Mouse (Mus musculus) frontal cortex, postnatal 10 days (tissue): ENCODE measurements around the gene Gm20388.

Source experiments
- DNase-seq, 2 experiments: peaks; one replicate each; pipeline ENCODE4 v3.0.0; 2022; ENCODE audit warnings: low spot score in 2 of 2, mixed read lengths in 1 of 2

The Gm20388 gene

DNA sequence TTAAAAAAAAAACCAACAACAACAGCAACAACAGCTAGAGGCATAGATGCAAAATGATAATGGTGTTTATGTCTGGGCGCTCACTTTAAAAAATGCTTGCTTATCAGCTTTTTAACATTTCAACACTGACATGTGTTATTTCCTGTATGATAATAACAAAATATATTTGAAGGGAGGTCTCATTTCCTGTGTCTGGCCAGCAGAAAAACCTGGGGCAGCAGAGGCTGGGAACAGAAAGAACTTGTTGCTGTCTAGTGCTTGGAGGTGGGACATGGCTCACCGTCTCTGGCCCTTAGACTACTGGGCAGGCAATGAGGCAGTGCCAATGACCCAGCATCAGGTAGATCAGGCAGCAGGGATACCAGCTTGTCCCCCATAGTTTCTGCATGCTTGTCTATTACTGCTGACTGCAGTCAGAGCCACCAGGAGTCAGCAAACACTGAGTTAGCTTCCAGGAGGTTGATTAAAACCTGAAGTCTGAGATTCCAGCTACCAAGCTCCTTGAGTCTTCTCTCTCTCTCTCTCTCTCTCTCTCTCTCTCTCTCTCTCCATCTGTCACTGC is 3203.3 kb downstream of the Gm20388 start:
- no peak for DNase-seq

DNA sequence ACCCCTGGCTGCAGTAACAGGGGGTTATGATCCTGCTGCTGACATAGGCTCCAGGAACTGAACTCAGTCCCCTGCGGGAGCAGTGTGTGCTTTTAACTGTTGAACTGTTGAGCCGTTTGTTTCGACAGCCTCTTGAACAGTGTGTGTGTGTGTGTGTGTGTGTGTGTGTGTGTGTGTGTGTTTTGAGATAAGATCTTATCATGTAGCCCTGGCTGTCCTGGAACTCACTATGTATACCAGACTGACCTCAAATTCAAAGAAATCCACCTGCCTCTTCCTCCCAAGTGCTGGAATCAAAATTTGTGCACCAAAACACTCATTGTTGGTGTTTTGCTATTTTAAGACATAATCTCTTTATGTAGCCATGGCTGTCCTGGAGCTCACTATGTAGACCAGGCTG is 3204.0 kb downstream of the Gm20388 start:
- no peak for DNase-seq

DNA sequence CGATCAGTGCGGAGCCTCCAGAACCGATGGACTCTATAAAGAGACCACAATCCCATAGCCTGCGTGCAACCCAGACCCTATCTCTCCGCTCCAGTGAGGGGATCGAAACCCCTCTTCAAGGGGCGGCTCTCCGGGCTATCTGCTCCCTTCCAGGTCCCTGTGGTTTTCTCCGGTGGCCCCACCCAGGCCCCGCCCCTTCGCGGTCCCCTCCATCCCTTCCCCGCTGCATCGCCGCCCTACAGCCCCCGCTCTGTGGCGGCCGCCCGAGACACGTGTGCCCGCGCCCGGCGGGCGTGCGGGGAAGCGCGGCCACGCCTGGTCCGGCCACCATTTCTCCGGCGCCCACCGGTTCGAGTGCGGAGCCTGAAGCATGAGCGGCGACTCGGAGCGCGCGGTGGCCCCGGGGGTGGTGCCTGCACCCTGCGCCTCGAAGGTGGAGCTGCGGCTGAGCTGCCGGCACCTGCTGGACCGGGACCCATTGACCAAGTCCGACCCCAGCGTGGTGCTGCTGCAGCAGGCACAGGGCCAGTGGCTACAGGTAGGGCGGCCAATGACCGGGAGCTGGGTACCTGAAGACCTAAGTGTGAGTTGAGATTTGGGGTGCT is 3206.6 kb downstream of the Gm20388 start, which contains the start of gene Cpne7:
Gene Cpne7 (plus strand): TSS at position 248 of the 605 bp plus-strand sequence.
- no peak for DNase-seq

DNA sequence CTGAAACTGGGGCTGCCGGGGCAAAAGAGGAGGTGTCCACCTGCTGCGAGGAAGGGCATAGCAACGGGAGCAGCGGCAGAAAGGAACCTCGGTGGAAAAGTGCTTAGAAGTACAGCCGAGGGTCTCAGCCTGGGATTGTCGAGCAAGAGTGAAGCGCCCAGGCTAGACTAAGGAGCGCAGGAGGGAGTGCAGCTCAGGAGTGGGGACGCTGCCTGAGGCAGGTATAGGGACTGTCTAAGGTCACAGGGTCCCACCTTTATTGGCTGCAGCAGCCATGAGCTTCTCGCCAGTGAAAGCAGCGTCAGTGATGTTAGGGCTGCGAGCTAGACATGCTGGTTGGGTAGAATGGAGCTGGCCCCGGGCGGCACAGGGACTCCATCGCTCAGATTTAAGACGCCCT is 3207.1 kb downstream of the Gm20388 start:
- no peak for DNase-seq

DNA sequence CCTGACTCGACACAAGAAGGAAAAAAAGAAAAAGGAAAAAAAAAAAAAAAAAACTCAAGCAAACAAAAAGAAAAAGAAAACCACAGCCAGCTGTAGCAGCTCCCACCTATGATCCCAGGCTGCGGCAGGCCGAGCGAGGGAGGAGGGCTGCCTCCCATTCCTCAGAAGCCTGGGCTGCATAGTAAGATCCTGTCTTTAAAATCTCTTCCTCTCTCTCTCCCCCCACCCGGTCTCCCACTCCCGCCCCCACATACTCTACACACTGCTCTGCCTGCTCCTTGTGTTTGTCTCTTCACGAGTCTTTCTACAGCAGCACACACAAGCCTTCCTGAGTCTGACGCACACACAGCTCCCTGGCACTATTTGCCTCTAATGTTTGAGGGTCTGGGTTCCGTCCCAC is 3211.4 kb downstream of the Gm20388 start:
- no peak for DNase-seq

DNA sequence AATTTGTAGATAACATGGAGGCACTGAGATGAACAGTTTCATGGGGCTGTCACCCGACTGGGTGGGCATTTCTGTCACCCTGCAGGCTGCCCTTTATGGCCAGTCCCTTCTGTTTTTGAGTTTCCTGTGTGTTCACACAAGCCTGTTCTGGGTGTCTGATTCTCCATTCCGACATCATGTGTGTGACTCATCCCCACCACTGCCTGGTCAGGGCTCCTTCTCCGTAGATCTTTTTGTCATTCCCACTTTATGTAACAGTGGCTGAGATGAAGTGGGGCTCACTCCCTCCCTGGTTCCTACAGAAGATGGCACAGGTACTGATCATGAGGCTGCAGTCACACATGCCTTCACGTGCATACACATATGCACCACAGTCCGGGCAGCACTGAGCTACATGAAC is 3212.0 kb downstream of the Gm20388 start:
- no peak for DNase-seq

DNA sequence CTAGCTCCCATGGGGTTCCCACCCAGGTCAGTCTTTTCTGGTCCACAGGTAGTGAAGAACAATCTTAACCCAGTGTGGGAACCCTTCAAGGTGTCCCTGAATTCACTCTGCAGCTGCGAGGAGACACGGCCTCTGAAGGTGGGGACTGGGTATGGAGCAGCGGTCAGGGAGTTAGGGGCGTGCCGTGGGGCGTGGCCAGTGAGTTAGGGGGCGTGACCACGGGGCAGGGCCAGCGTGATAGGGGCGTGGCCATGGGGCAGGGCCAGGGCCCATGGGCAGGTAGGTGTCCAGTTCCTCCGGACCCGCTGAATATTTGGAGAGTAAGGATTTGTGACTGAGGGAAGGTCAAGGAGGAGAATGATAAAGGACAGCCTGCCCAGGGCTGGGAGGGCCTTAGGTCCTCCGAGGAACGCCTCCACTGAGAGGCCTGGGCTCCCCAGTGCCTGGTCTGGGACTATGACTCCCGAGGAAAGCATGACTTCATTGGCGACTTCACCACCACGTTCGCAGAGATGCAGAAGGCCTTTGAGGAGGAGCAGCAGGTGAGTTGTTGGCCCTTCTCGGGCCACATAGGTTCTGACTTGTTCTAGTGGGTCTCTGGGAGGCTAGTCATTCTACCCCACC is 3215.7 kb downstream of the Gm20388 start:
- DNase-seq: no peak

DNA sequence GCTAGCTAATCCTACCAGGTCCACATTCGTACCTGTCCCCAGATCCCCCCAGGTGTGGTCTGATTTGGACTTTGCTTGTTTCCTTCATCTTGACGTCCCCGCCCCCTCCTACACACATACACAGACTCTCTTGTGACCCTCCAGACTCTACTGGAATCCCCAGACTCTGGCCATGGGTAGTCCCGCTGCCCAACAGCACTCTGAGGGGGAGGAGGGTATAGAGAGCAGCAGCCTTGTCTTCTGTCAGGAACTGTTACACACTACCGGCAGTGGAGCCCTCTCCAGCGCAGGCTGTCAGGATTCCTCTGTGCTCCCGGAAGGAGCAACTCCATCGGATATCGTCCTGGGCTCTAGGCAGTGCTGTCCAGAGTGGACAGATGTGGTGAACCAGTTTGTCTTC is 3220.4 kb downstream of the Gm20388 start:
- DNase-seq: no peak

DNA sequence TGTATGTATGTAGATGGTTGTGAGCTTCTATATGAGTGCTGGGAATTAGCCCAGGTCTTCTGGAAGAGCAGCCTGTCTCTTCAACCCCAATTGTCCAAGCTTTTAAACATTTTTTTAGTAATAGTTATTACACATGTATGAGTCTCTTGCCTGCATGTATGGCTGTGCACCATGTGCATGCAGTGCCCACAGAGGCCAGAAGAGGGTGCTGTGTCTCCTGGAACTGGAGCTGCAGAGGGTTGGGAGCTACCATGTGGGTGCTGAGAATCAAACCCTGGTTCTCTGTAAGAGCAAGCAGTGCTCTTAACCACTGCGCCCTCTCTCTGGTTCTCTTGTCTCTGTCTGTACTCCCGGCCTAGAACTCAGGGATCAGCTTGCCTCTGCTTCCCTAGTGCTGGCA is 3222.3 kb downstream of the Gm20388 start:
- DNase-seq: no peak

DNA sequence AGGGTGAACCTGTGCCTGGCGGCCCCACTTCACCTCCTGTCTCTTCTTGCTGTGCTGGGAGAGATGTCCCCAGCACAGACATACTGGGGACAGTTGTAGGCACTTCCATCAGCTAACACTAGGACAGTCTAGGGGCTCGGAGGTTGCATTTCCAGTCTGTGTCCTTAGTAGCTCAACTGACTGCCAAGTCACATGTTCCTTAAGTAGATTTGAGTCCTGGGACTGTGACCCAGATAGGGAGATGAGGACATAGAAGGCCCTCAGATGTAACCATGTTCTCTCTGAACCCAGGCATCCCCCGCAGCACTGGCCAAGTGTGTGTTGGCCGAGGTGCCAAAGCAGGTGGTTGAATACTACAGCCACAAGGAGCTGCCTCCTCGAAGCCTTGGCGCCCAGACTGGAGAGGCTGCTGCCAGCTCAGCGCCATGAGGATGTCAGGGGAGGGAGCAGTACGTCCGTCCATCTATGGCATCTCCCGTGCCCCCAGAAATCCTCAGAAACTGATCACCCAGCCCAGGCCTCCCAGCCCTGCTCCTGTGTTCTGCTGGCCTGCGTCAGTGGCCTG is 3223.6 kb downstream of the Gm20388 start:
- DNase-seq: no peak

DNA sequence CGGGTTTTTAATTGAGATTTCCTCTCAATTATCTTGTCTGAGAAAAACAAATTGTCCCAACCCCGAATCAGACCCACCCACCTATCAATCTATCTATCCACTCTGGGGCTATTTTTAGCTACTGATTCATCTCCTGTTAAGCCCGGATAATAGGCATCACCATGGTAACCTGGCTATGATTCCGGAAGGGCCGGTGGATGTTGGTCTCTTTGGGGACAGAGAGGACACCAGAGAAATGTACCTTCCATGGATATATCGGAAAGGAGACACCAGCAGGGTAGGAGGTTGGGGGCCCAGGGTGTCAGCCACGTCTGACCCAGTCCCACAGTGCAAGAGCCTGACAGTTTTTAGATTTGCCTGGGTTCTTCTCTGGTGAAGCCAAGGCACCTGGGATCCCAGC is 3224.8 kb downstream of the Gm20388 start:
- no peak for DNase-seq

DNA sequence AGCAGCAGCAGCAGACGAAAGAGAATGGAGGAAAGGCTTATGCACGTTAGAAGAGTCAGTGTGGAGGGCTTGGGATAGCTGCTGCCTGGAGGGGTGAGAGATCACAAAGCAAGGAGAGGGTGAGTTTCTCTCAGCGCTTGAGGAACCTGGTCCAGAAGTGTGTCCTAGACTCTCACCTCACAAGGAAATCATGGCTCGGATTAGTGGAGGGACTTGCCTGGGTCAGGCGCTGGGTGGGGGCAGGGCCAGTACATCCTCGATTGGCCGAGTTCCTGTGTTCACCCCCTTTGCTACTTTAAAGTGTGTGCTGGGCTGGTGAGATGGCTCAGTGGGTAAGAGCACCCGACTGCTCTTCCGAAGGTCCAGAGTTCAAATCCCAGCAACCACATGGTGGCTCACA is 3225.2 kb downstream of the Gm20388 start:
- no peak for DNase-seq

DNA sequence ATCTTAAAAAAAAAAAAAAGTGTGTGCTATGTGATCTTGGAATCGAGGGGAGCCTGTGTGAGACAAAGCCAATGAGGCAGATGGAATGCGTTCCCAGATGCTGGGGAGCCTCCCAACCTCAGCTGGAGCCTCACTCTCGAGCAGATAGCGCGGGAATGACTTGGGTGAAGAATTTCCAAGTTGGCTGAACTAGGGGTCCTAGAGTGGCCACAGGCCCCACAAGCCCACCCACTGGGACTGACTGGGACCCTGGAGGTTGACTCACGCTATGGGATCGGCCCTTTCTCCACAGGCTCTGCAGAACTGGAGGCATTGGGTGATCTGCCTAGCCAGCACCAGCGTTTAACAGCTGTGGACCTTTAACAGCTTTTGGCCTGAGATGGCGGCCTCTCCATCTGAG is 3225.6 kb downstream of the Gm20388 start:
- no peak for DNase-seq

DNA sequence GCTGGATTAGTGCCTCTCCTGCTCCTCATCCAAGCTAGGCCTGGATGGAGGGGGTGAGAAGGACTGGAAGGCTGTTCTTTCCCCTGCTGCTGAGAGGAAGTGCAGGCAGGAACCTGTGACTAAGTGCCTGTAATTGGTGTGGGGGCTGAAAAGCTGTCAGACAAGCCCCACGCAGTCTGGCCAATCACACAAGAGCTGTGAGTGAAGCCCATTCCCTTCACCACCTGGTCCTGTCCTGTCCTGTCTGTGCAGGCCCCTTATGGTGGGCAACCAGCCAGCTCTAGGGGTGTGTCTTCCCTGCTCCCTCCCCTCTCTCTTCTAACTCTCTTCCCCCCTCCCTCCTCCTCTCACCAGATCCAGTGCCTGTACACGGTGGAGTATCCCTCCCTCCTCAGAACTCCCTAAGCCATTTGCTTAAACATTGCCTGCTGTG is 3227.0 kb downstream of the Gm20388 start:
- DNase-seq: peak; percentile 36 to 52

DNA sequence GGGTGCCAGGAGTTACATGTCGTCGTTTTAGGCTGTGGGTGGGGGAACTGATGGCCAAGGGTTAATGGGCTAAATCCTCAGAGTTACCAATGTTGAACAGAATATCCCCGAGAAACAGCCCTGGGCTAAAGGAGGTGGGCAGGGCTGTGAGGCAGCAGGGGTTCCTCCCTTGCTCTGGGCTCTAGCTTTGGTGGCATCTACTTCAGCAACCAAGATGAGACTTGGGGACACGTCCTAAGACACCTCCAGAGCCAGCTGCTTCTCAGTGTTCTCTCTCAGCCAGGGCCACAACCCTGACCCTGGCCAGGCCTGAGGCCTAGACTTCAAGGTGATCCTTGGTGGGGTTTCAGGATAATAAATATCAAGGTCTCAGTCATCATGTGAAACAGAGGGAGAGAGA is 3228.1 kb downstream of the Gm20388 start:
- no peak for DNase-seq

DNA sequence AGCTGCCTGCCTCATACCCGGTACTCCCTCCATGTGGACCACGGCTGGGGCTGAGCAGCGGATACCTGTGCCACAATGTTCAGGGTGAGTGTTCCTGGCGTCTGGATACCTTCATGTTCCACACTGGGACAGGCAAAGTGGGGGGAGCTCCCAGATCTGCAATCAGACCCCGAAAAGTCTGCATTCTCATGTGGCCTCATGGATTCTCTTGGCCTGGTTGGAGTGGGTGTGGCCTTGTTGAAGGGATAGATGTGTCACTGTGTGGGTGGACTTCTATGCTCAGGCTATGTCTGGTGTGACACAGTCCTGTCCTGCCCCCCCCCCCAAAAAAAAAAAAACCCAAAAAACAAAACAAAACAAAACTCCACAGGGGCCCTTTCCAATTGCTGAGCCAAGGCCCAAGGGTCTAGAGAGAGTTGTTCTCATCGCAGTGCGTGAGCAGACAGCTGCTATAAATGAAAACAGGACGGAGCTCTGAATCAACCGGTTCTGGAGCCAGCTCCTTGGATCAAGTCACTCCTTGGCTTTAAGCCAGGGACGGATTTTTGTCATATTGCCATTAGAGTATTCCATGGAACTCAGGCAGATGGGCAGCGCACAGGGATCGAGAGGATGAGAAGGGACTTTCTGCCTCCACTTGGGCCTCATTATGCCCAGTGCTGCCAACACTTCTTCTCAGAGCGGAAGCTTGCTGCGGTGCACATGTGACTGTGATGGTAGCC is 3231.3 kb downstream of the Gm20388 start:
- DNase-seq: peak; percentile 49 to 50

DNA sequence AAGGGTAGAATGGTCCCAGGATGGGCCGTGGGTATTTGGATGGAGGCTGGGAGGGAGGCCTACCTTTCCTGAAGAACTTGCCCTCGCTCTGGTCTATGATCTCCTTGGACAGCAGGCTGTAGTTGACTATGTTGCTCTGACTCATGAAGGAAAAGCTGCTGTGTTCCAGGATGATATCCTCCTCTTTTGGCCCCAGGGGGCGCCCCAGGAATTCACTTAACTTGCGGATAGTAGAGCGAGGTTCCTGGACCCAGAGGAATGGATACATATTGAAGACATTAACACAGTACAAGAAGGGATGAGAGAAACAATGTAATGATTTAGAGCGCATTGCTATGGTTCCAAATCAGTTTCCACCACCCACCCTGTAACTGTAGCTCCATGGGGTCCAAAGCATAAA is 3234.6 kb downstream of the Gm20388 start:
- no peak for DNase-seq

DNA sequence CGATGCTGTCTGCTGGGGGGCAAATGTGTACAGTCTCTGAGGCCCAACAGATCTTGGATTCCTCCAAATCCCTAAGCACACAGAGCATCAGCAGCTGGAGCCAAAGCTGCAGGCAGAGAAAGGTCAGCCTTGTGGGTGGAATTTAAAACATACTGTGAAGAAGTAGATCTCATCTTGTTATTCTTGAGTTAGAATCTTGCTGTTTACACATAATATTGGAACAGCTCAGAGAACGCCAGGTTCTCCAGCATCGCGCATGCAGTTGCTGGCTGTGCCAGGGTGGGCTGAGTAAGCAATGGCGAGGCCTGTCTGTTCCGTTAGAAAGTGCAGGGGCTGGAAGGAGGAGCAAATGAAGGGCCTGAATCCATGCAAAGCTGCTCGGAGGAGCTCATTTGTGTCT is 3235.7 kb downstream of the Gm20388 start:
- no peak for DNase-seq

DNA sequence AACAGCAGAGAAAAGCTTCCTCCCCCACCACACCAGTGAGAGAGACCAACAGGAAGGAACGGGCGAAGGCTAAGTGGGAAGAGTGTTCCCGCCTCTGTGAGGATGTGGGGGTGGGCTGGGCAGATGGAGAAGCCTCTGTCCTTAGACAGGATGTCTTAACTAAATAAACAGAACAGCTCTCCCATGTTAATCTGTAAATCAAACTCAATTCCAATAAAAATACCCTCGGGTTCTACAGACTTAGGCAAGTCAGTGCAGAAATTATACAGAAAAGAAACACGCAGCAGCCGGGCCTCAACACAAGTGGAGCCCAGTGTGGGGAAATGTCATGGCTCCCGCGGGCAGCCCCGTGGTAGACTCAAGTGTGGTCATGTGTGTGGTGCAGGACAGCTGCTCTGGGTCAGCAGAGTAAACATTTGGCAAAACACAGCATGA is 3240.1 kb downstream of the Gm20388 start:
- no peak for DNase-seq

DNA sequence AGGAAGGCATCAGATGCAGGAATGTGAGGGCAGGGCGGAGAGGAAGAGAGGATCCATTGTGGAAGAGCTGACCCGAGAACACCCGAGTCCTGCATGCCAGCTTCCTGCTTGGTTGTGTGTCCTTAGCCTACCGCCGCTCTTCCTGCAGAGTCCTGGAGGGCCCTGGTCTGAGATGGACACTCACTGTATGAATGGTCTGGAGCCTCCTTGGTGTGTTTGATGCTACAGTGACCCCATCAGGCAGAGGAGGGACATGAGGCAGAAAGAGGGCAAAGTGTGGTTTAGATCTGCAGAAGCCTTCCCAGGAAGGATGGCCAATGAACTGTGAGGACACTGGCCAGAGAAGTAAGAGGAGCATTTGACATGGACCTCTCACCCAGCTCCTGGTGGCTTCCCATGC is 3244.5 kb downstream of the Gm20388 start:
- DNase-seq: no peak

DNA sequence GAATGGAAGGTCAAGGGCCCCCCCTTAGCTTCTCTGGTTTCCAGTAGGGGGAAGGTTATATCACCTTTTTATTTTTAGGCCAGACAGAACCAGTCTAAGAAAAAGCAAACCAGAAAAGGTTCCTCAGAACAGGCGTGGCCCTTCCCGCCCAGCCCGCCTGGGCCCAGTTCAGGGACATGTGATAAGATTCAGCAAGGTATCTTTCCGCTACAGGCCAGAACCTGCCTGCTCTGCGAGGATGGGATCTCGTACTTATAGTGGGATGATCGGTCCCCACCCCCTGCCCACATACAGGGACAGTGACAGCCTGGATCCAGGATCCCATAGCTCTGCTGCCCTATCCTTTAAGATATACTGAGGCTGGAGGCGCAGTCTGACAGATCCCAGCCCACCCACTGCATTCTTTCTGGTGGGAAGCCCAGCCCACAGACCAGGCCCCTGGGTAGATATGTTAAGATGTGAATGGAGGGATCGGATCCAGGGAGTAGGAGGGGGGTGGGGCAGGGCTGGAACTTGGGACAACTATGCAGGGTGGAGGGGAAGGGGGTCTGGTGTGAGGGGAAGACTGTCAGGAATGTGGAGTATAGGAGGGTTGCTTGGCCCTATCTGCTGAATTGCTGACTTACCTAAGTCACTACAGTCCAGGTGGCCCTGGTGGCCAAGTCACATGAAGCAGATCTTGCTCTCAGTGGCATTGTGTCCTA is 3245.6 kb downstream of the Gm20388 start:
- no peak for DNase-seq
